Mouse (Mus musculus) brain, adult 2 months (tissue): ENCODE data around the gene Olfr829.
"Not testable (repeated sequence)": the region's sequence is repeated elsewhere in the genome, so short reads cannot be mapped to it uniquely, and the experiment has no call there.

Source experiments
- DNase-seq: peaks from one replicate; pipeline ENCODE4 v3.0.0; 2011; ENCODE audit warnings: low read depth, low spot score

Olfr829 gene

GRCm38 (mm10) chr9:18854633-18855032 lies at the start of gene Olfr829:
Gene Olfr829, plus strand, starts transcription at chr9:18854933.
- no peak for DNase-seq

GRCm38 (mm10) chr9:18819426-18819825 lies 35.3 kb upstream of the Olfr829 start, which contains the start of gene Olfr828:
Gene Olfr828, minus strand, starts transcription at chr9:18819526.
- DNase-seq: no peak

GRCm38 (mm10) chr9:18874393-18874792 lies 19.7 kb downstream of the Olfr829 start, which contains the start of gene Olfr830:
Gene Olfr830, plus strand, starts transcription at chr9:18874693.
- no peak for DNase-seq

- DNase-seq: not testable (repeated sequence)
Measured at GRCm38 (mm10) chr9:18907699-18908098, 53.0 kb downstream of the Olfr829 start.
